ENCODE assay signal across 8 mouse cellular contexts in the genomic region with DNA sequence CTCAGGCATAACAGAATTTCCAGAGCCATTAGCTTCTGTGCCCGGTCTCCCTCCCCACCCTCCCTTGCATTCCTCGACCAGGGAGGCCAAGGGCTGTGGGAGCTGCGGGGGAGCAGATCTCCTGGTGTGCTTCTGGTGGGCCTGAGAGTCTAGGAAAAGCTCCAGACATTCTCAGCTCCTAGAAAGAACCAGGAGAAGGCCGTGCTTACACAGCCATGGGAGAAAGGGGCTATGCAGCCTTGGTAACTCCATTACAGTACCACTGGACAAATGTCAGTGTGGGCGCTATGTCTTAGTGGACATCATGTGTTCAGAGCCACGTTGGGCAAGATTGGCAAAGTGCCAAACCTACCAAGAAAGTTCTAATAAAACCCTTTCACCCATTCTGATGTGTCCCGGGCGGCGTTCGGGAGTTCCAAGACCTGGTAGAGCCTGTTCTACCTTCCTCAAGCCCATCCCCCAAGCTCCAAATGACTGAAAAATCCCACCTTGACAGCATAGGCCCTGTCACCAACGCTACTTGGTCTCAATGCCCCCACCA. TPM values are rescaled to one million over a fixed set of nuclear protein-coding genes. Genes with fewer than 3 reads are reported as not detected.
DNase-seq lines count a peak whose midpoint lies in the region; ATAC-seq and TF ChIP-seq lines count a peak whose summit lies in the region.

No protein-coding gene starts in this region.

- no peak for TF ChIP-seq POLR2A in limb, embryonic 14.5 days (IDR thresholded peaks at IDR 0.05; ENCODE audit: borderline replicate concordance, extremely low read depth, insufficient read depth, insufficient read length)

- TF ChIP-seq CTCF in left cerebral cortex, adult 2 months (IDR thresholded peaks at IDR 0.05): no peak

- DNase-seq in left cerebral cortex, adult 2 months (ENCODE audit: extremely low spot score in 1 of 2, low spot score in 2 of 2): no peak
- DNase-seq in left cerebral cortex, adult 18-20 months (ENCODE audit: low spot score in 2 of 2): no peak
- peak; percentile 35 for DNase-seq in hindbrain, embryonic 11.5 days (ENCODE audit: low spot score)
- peak; percentile 44 for DNase-seq in limb, embryonic 14.5 days (ENCODE audit: low spot score)
- DNase-seq in spleen, postnatal 36 days (ENCODE audit: low spot score in 2 of 2): no peak

- 14% methylated on average over 11 of the region's 11 CpGs for WGBS in embryonic facial prominence, embryonic 12.5 days
- 15% methylated on average over 11 of the region's 11 CpGs for WGBS in hindbrain, embryonic 11.5 days
- whole genome bisulfite sequencing in limb, embryonic 14.5 days: 10% methylated on average over 11 of the region's 11 CpGs
- WGBS in neural tube, embryonic 13.5 days: 18% methylated on average over 11 of the region's 11 CpGs

- no peaks in the 10 kb centered on the region for H3K36me3 ChIP-seq in embryonic facial prominence, embryonic 12.5 days
- no peaks in the 10 kb centered on the region for H3K36me3 ChIP-seq in hindbrain, embryonic 11.5 days (ENCODE audit: control insufficient read depth, insufficient read depth, low read length)
- peaks cover 14% of the 10 kb centered on the region for H3K36me3 ChIP-seq in limb, embryonic 14.5 days (ENCODE audit: control insufficient read depth, insufficient read depth, low read length)
- H3K36me3 ChIP-seq in neural tube, embryonic 13.5 days: no peaks in the 10 kb centered on the region

- peak overlapping the region; percentile 94 for H3K27ac ChIP-seq in left cerebral cortex, adult 2 months
- peak overlapping the region; percentile 55; the same call in 1 of the 2 replicates for H3K27ac ChIP-seq in embryonic facial prominence, embryonic 12.5 days
- no peak overlapping the region for H3K27ac ChIP-seq in hindbrain, embryonic 11.5 days (ENCODE audit: low read depth, low read length)
- H3K27ac ChIP-seq in limb, embryonic 14.5 days (replicated peaks; ENCODE audit: low read depth, low read length): peak overlapping the region; percentile 91
- no peak overlapping the region for H3K27ac ChIP-seq in neural tube, embryonic 13.5 days (replicated peaks)

- peak overlapping the region; percentile 83 for H3K9ac ChIP-seq in embryonic facial prominence, embryonic 12.5 days
- peak overlapping the region; percentile 77; the same call in 1 of the 2 replicates for H3K9ac ChIP-seq in hindbrain, embryonic 11.5 days (ENCODE audit: low read depth, low read length)
- peak overlapping the region; percentile 83 for H3K9ac ChIP-seq in limb, embryonic 14.5 days (ENCODE audit: low read depth, low read length, severe bottlenecking)
- H3K9ac ChIP-seq in neural tube, embryonic 13.5 days: peak overlapping the region; percentile 88

- H3K4me2 ChIP-seq in embryonic facial prominence, embryonic 12.5 days (replicated peaks): peak overlapping the region; percentile 98
- peak overlapping the region; percentile 94 for H3K4me2 ChIP-seq in hindbrain, embryonic 11.5 days (replicated peaks; ENCODE audit: low read depth, low read length)
- peak overlapping the region; percentile 90 for H3K4me2 ChIP-seq in limb, embryonic 14.5 days (replicated peaks; ENCODE audit: low read depth, low read length, severe bottlenecking)
- peak overlapping the region; percentile 98 for H3K4me2 ChIP-seq in neural tube, embryonic 13.5 days

- ATAC-seq in embryonic facial prominence, embryonic 12.5 days (ENCODE audit: insufficient number of reproducible peaks, insufficient read depth, low FRiP score, low TSS enrichment): no peak
- ATAC-seq in hindbrain, embryonic 11.5 days (ENCODE audit: low FRiP score): no peak
- ATAC-seq in limb, embryonic 14.5 days (ENCODE audit: low FRiP score, low read depth): no peak
- no peak; the same call in 1 of the 2 replicates for ATAC-seq in neural tube, embryonic 13.5 days (ENCODE audit: low read depth)
- ATAC-seq in megakaryocyte-erythroid progenitor cell, adult 5-6 weeks (replicated peaks; ENCODE audit: low FRiP score, low TSS enrichment, poor library complexity, severe bottlenecking): no peak

- H3K27me3 ChIP-seq in embryonic facial prominence, embryonic 12.5 days: no peaks in the 10 kb centered on the region
- peaks cover 27% of the 10 kb centered on the region for H3K27me3 ChIP-seq in hindbrain, embryonic 11.5 days (ENCODE audit: control insufficient read depth, insufficient read depth, low read length)
- no peaks in the 10 kb centered on the region for H3K27me3 ChIP-seq in limb, embryonic 14.5 days (ENCODE audit: control insufficient read depth, insufficient read depth, low read length)
- H3K27me3 ChIP-seq in neural tube, embryonic 13.5 days: peaks cover 28% of the 10 kb centered on the region

- intact Hi-C loops in left cerebral cortex, adult 2 months (cut with DNase I): loop anchor here (2.0 kb wide), 1 partner anchor 17 kb away; no protein-coding TSS in a partner anchor

- peaks cover 44% of the 10 kb centered on the region for H3K4me1 ChIP-seq in embryonic facial prominence, embryonic 12.5 days
- H3K4me1 ChIP-seq in hindbrain, embryonic 11.5 days (replicated peaks; ENCODE audit: control insufficient read depth, insufficient read depth, low read length): peaks cover 5% of the 10 kb centered on the region
- peaks cover 50% of the 10 kb centered on the region for H3K4me1 ChIP-seq in limb, embryonic 14.5 days (ENCODE audit: control insufficient read depth, insufficient read depth, low read length)
- peaks cover 32% of the 10 kb centered on the region for H3K4me1 ChIP-seq in neural tube, embryonic 13.5 days (replicated peaks)

- no peaks in the 10 kb centered on the region for H3K9me3 ChIP-seq in embryonic facial prominence, embryonic 12.5 days
- H3K9me3 ChIP-seq in hindbrain, embryonic 11.5 days (ENCODE audit: control insufficient read depth, low read length): no peaks in the 10 kb centered on the region
- no peaks in the 10 kb centered on the region for H3K9me3 ChIP-seq in limb, embryonic 14.5 days (ENCODE audit: control insufficient read depth, low read length)
- H3K9me3 ChIP-seq in neural tube, embryonic 13.5 days: no peaks in the 10 kb centered on the region

- peak overlapping the region; percentile 84 for H3K4me3 ChIP-seq in left cerebral cortex, adult 2 months
- peak overlapping the region; percentile 60 for H3K4me3 ChIP-seq in embryonic facial prominence, embryonic 12.5 days
- H3K4me3 ChIP-seq in hindbrain, embryonic 11.5 days (ENCODE audit: low read depth, low read length): peak overlapping the region; percentile 57
- peak overlapping the region; percentile 88 for H3K4me3 ChIP-seq in limb, embryonic 14.5 days (replicated peaks; ENCODE audit: low read length)
- peak overlapping the region; percentile 81 for H3K4me3 ChIP-seq in neural tube, embryonic 13.5 days

RNA-seq across cellular contexts. Expression of a gene that starts 7.7 kb away (rescaled TPM):
- 10 to 100 TPM; 59.3 to 61.7 TPM for total RNA-seq in left cerebral cortex, adult 2 months (2021)
- total RNA-seq in left cerebral cortex, adult 18-20 months (2021): 10 to 100 TPM; 61.3 to 67.9 TPM
- polyA plus RNA-seq in embryonic facial prominence, embryonic 12.5 days (2016; fragmentation: Nextera tagmentation; extraction: Ambion mirVana): 109 and 113 TPM in 2 replicates
- polyA plus RNA-seq in hindbrain, embryonic 11.5 days (2014; fragmentation: Nextera tagmentation; extraction: Ambion mirVana): 22.5 and 22.8 TPM in 2 replicates
- 238 and 364 TPM in 2 replicates for polyA plus RNA-seq in limb, embryonic 14.5 days (2012; rRNA removed)
- 378 and 402 TPM in 2 replicates for polyA plus RNA-seq in limb, embryonic 14.5 days (2014; fragmentation: Nextera tagmentation; extraction: Ambion mirVana)
- polyA plus RNA-seq in neural tube, embryonic 13.5 days (2015; fragmentation: Nextera tagmentation; extraction: Ambion mirVana): 41.9 and 45.3 TPM in 2 replicates
- total RNA-seq in megakaryocyte-erythroid progenitor cell, adult 5-6 weeks (2014; fragmentation: Nextera tagmentation): 43.0 and 61.7 TPM in 2 replicates
- total RNA-seq in megakaryocyte-erythroid progenitor cell, adult 5-6 weeks (2017): 49.4 and 66.7 TPM in 2 replicates

RNA-seq across cellular contexts. Expression of a gene that starts 30.1 kb away (rescaled TPM):
- total RNA-seq in left cerebral cortex, adult 2 months (2021): 1 to 10 TPM; 3.2 TPM
- total RNA-seq in left cerebral cortex, adult 18-20 months (2021): 1 to 10 TPM; 2.7 to 3.1 TPM
- 36.3 and 37.7 TPM in 2 replicates for polyA plus RNA-seq in embryonic facial prominence, embryonic 12.5 days (2016; fragmentation: Nextera tagmentation; extraction: Ambion mirVana)
- polyA plus RNA-seq in hindbrain, embryonic 11.5 days (2014; fragmentation: Nextera tagmentation; extraction: Ambion mirVana): 45.9 and 51.9 TPM in 2 replicates
- polyA plus RNA-seq in limb, embryonic 14.5 days (2012; rRNA removed): 49.3 and 60.8 TPM in 2 replicates
- polyA plus RNA-seq in limb, embryonic 14.5 days (2014; fragmentation: Nextera tagmentation; extraction: Ambion mirVana): 26.7 and 33.1 TPM in 2 replicates
- polyA plus RNA-seq in neural tube, embryonic 13.5 days (2015; fragmentation: Nextera tagmentation; extraction: Ambion mirVana): 32.5 and 33.7 TPM in 2 replicates
- 5.4 and 5.6 TPM in 2 replicates for total RNA-seq in megakaryocyte-erythroid progenitor cell, adult 5-6 weeks (2014; fragmentation: Nextera tagmentation)
- 3.3 and 7.8 TPM in 2 replicates for total RNA-seq in megakaryocyte-erythroid progenitor cell, adult 5-6 weeks (2017)

RNA-seq across cellular contexts. Expression of a gene that starts 41.1 kb away (rescaled TPM):
- total RNA-seq in left cerebral cortex, adult 2 months (2021): 10 to 100 TPM; 68.7 to 71.2 TPM
- total RNA-seq in left cerebral cortex, adult 18-20 months (2021): 10 to 100 TPM; 70.4 to 76.5 TPM
- polyA plus RNA-seq in embryonic facial prominence, embryonic 12.5 days (2016; fragmentation: Nextera tagmentation; extraction: Ambion mirVana): 7.5 and 9.0 TPM in 2 replicates
- 5.7 and 7.8 TPM in 2 replicates for polyA plus RNA-seq in hindbrain, embryonic 11.5 days (2014; fragmentation: Nextera tagmentation; extraction: Ambion mirVana)
- polyA plus RNA-seq in limb, embryonic 14.5 days (2012; rRNA removed): 13.5 and 16.0 TPM in 2 replicates
- polyA plus RNA-seq in limb, embryonic 14.5 days (2014; fragmentation: Nextera tagmentation; extraction: Ambion mirVana): 12.9 and 14.4 TPM in 2 replicates
- 19.7 and 21.8 TPM in 2 replicates for polyA plus RNA-seq in neural tube, embryonic 13.5 days (2015; fragmentation: Nextera tagmentation; extraction: Ambion mirVana)
- total RNA-seq in megakaryocyte-erythroid progenitor cell, adult 5-6 weeks (2014; fragmentation: Nextera tagmentation): 2.6 and 4.1 TPM in 2 replicates
- 1.1 and 2.1 TPM in 2 replicates for total RNA-seq in megakaryocyte-erythroid progenitor cell, adult 5-6 weeks (2017)

RNA-seq across cellular contexts. Expression of a gene that starts 46.0 kb away (rescaled TPM):
- total RNA-seq in left cerebral cortex, adult 2 months (2021): not detected
- total RNA-seq in left cerebral cortex, adult 18-20 months (2021): not detected
- 4.0 and 5.5 TPM in 2 replicates for polyA plus RNA-seq in embryonic facial prominence, embryonic 12.5 days (2016; fragmentation: Nextera tagmentation; extraction: Ambion mirVana)
- 1.1 and 1.8 TPM in 2 replicates for polyA plus RNA-seq in hindbrain, embryonic 11.5 days (2014; fragmentation: Nextera tagmentation; extraction: Ambion mirVana)
- 27.0 and 35.0 TPM in 2 replicates for polyA plus RNA-seq in limb, embryonic 14.5 days (2012; rRNA removed)
- 52.7 and 70.4 TPM in 2 replicates for polyA plus RNA-seq in limb, embryonic 14.5 days (2014; fragmentation: Nextera tagmentation; extraction: Ambion mirVana)
- polyA plus RNA-seq in neural tube, embryonic 13.5 days (2015; fragmentation: Nextera tagmentation; extraction: Ambion mirVana): not detected in 2 replicates
- not detected in 2 replicates for total RNA-seq in megakaryocyte-erythroid progenitor cell, adult 5-6 weeks (2014; fragmentation: Nextera tagmentation)
- total RNA-seq in megakaryocyte-erythroid progenitor cell, adult 5-6 weeks (2017): 0.14 TPM in 1 of 2 replicates, not detected in the other

RNA-seq across cellular contexts. Expression of a gene that starts 50.8 kb away (rescaled TPM):
- total RNA-seq in left cerebral cortex, adult 2 months (2021): 10 to 100 TPM; 98.3 to 99.1 TPM
- total RNA-seq in left cerebral cortex, adult 18-20 months (2021): 100 to 1,000 TPM; 104 to 115 TPM
- 144 and 146 TPM in 2 replicates for polyA plus RNA-seq in embryonic facial prominence, embryonic 12.5 days (2016; fragmentation: Nextera tagmentation; extraction: Ambion mirVana)
- 76.1 and 93.9 TPM in 2 replicates for polyA plus RNA-seq in hindbrain, embryonic 11.5 days (2014; fragmentation: Nextera tagmentation; extraction: Ambion mirVana)
- polyA plus RNA-seq in limb, embryonic 14.5 days (2012; rRNA removed): 92.5 and 117 TPM in 2 replicates
- 100 and 103 TPM in 2 replicates for polyA plus RNA-seq in limb, embryonic 14.5 days (2014; fragmentation: Nextera tagmentation; extraction: Ambion mirVana)
- 161 and 170 TPM in 2 replicates for polyA plus RNA-seq in neural tube, embryonic 13.5 days (2015; fragmentation: Nextera tagmentation; extraction: Ambion mirVana)
- 36.4 and 68.6 TPM in 2 replicates for total RNA-seq in megakaryocyte-erythroid progenitor cell, adult 5-6 weeks (2014; fragmentation: Nextera tagmentation)
- 57.0 and 87.8 TPM in 2 replicates for total RNA-seq in megakaryocyte-erythroid progenitor cell, adult 5-6 weeks (2017)

Comparison
In these comparisons a context has a peak if more than half of its experiments do, and no peak if none do; other contexts are left out.
1. DNase-seq: peak in hindbrain, embryonic 11.5 days (single experiment) and limb, embryonic 14.5 days (single experiment); none in left cerebral cortex, adult 2 months (0 of 2), left cerebral cortex, adult 18-20 months (0 of 2) and spleen, postnatal 36 days (0 of 2).
2. H3K27ac ChIP-seq: peak in left cerebral cortex, adult 2 months (single experiment), embryonic facial prominence, embryonic 12.5 days (single experiment) and limb, embryonic 14.5 days (single experiment); none in hindbrain, embryonic 11.5 days (single experiment) and neural tube, embryonic 13.5 days (single experiment).
3. Peak in every context shown above with its lines, with median percentiles within 50 percentile points of each other: H3K4me3 ChIP-seq, H3K4me2 ChIP-seq and H3K9ac ChIP-seq.